Mouse (Mus musculus) embryonic facial prominence, embryonic 13.5 days (tissue): ENCODE data around the gene 1700025G04Rik. TPM values are rescaled to one million over a fixed set of nuclear protein-coding genes. Genes with fewer than 3 reads are reported as not detected.

Experiments used
- ATAC-seq: fragments of 200-750 bp; cut with Nextera tagmentation; 2 replicates; pipeline ENCODE4 v1.8.0; 2017; ENCODE audit warnings: low read depth; ENCODE audit not compliant: insufficient number of reproducible peaks, insufficient read depth, low FRiP score, low TSS enrichment
- H3K27ac ChIP-seq: fragments of 300-500 bp; sonication (generic); 2 replicates; pipeline ENCODE4 v1.5.1; 2015; ENCODE audit warnings: moderate library complexity, mild to moderate bottlenecking, inconsistent platforms
- H3K27me3 ChIP-seq: fragments of 300-500 bp; sonication (generic); 2 replicates; pipeline ENCODE4 v1.6.1; 2015; ENCODE audit warnings: mild to moderate bottlenecking, inconsistent platforms
- H3K36me3 ChIP-seq: fragments of 300-500 bp; sonication (generic); 2 replicates; pipeline ENCODE4 v1.6.1; 2015; ENCODE audit warnings: mild to moderate bottlenecking, inconsistent platforms
- H3K4me1 ChIP-seq: fragments of 300-500 bp; sonication (generic); 2 replicates; pipeline ENCODE4 v1.6.1; 2015; ENCODE audit warnings: inconsistent platforms
- H3K4me2 ChIP-seq: fragments of 300-500 bp; sonication (generic); 2 replicates; pipeline ENCODE4 v1.6.1; 2015; ENCODE audit warnings: moderate library complexity, mild to moderate bottlenecking, inconsistent platforms
- H3K4me3 ChIP-seq: fragments of 300-500 bp; sonication (generic); 2 replicates; pipeline ENCODE4 v1.5.1; 2015; ENCODE audit warnings: mild to moderate bottlenecking, inconsistent platforms
- H3K9ac ChIP-seq: fragments of 300-500 bp; sonication (generic); 2 replicates; pipeline ENCODE4 v1.6.1; 2015; ENCODE audit warnings: mild to moderate bottlenecking, inconsistent platforms
- H3K9me3 ChIP-seq: fragments of 300-500 bp; sonication (generic); 2 replicates; pipeline ENCODE4 v1.6.1; 2016; ENCODE audit warnings: inconsistent platforms
- WGBS: fragments of 180-500 bp; shearing (Covaris S2); methylation state at CpG from one replicate; pipeline ENCODE4 v1.1.7; 2015; ENCODE audit warnings: mixed read lengths; 5-methylcytosine and 5-hydroxymethylcytosine counted together
- polyA plus RNA-seq: library from polyadenylated mRNA; unstranded; fragments of >200 nt; fragmentation: Nextera tagmentation; extraction: Ambion mirVana; gene quantifications from 2 replicates; pipeline ENCODE4 v1.2.1, GENCODE M21; 2015

The 1700025G04Rik gene
- polyA plus RNA-seq, 1 experiment from 2014 or later: 38.9 TPM

DNA sequence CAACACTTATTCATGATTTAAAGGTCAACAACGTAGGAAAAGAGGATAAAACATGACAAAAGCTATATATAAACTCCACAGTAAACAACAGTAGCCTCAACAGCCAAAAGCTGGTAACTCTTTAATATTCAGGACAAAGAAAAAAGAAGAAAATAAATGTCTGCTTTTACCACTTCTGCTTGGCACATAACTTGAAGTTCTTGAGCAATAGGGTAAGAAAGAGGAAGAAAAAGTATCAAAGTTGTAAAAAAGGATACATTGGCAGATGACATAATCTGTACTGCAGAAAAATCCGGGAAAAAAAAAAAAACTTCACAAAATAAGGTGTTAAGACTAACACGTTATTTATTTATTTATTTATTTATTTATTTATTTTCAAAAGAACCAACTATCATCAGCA is 131.5 kb downstream of the 1700025G04Rik start:
- H3K4me3 ChIP-seq: no peak overlapping the region
- H3K36me3 ChIP-seq: peaks cover 11% of the 10 kb centered on the region
- H3K9me3 ChIP-seq: no peaks in the 10 kb centered on the region
- H3K4me1 ChIP-seq: peaks cover 53% of the 10 kb centered on the region
- no peak overlapping the region for H3K9ac ChIP-seq
- no peak for ATAC-seq
- no peaks in the 10 kb centered on the region for H3K27me3 ChIP-seq
- H3K4me2 ChIP-seq: no peak overlapping the region
- no peak overlapping the region for H3K27ac ChIP-seq
- 72% methylated on average over 3 of the region's 3 CpGs for WGBS

DNA sequence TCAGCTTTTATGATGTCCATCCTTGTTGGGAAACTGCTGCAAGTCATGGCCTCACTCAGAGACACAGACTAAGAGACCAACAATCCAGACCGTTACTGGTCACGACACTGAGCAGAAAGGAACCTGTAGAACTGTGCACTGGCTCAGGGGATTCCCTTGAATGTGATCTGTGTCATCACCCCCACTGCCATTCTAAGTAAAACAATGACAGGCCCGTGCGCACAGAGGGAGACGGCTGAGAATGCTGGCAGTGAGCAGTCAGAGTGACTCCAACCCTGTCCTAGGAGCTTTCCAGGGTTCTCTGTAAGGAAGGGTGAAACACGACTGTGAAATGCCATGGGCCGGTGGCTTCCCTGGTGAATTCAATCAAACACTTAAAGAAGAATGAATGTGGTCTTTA is 132.3 kb downstream of the 1700025G04Rik start:
- H3K36me3 ChIP-seq: peaks cover 11% of the 10 kb centered on the region
- no peak overlapping the region for H3K4me3 ChIP-seq
- no peak overlapping the region for H3K9ac ChIP-seq
- H3K27me3 ChIP-seq: no peaks in the 10 kb centered on the region
- no peak for ATAC-seq
- H3K4me1 ChIP-seq: peaks cover 56% of the 10 kb centered on the region
- no peaks in the 10 kb centered on the region for H3K9me3 ChIP-seq
- no peak overlapping the region for H3K27ac ChIP-seq
- WGBS: 42% methylated on average over 7 of the region's 7 CpGs
- H3K4me2 ChIP-seq: no peak overlapping the region

DNA sequence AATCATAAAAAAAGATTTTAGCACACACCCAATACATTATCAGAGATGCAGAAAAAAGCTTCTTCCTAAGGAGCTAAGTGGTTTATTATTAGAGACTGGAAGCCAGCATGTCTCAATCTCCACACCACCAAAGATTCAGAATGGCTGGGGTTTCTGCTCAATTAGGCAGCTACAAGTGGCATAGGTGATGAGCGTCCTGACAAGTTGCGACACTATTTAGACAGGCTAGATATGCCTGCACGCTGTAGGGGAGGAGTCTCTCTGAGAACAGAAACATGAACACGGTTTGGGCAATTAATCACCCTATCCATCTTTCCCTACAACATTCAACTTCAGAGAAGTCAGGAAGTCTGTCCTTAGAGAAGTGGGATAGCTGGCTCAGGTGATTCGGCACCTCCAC is 134.1 kb downstream of the 1700025G04Rik start:
- peaks cover 41% of the 10 kb centered on the region for H3K4me1 ChIP-seq
- no peak for ATAC-seq
- no peak overlapping the region for H3K4me3 ChIP-seq
- H3K36me3 ChIP-seq: peaks cover 9% of the 10 kb centered on the region
- H3K9ac ChIP-seq: no peak overlapping the region
- no peaks in the 10 kb centered on the region for H3K27me3 ChIP-seq
- no peak overlapping the region for H3K27ac ChIP-seq
- H3K9me3 ChIP-seq: no peaks in the 10 kb centered on the region
- no peak overlapping the region for H3K4me2 ChIP-seq
- 79% methylated on average over 5 of the region's 5 CpGs for WGBS

DNA sequence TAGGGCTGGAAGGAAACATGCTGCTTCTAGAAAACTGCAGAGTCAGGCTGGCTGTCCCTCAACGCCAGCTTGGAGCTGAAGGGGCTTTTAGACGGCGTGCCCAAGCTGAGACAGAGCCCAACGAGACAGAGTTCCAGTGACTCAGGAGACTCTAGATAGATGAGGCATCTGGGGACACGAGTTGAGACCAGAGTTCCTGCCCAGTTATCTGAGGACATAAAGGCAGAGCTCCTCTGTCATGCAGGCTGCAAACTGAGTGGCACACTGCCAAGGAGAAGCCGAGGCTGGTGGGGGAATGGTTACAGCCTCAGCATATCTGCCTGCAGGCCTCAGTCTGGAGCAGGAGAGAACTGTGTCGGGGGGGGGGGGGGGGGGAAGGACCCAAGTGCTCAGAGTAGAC is 136.4 kb downstream of the 1700025G04Rik start:
- Histone ChIP-seq H3K4me3 (no peak overlapping the region), H3K9ac (no peak overlapping the region), H3K4me1 (peaks cover 39% of the 10 kb centered on the region), H3K27ac (peak overlapping the region; percentile 29; the same call in 1 of the 2 replicates), H3K9me3 (no peaks in the 10 kb centered on the region), H3K36me3 (no peaks in the 10 kb centered on the region), H3K4me2 (no peak overlapping the region), H3K27me3 (no peaks in the 10 kb centered on the region)
- WGBS: 24% methylated on average over 7 of the region's 7 CpGs
- ATAC-seq: no peak

DNA sequence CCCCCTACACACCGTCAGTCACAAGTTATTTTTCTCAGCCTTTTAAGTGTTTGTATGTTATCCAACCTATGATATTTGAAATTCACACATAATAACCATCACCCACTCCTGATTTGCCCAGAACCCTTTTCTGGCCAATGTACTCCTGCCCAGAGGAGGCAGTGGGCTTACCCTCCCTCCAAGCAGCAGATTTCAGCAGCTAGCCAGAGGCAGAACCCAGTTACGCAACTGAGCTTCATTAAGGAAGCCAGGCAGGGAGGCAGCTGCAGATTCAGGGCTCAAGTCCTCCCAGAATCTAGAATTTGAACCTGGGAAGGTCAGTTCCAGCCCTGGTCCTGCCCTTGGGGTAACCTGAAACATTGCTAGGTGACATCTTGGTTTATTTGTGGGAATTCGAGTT is 141.9 kb downstream of the 1700025G04Rik start:
- Histone ChIP-seq H3K36me3 (no peaks in the 10 kb centered on the region), H3K9me3 (no peaks in the 10 kb centered on the region), H3K4me1 (peaks cover 46% of the 10 kb centered on the region), H3K27ac (no peak overlapping the region), H3K4me3 (no peak overlapping the region), H3K27me3 (no peaks in the 10 kb centered on the region), H3K9ac (no peak overlapping the region), H3K4me2 (0 out of 2 replicates have a peak overlapping the region, but pooled peaks have one; percentile 12)
- WGBS: 45% methylated on average over 3 of the region's 3 CpGs
- ATAC-seq: no peak

DNA sequence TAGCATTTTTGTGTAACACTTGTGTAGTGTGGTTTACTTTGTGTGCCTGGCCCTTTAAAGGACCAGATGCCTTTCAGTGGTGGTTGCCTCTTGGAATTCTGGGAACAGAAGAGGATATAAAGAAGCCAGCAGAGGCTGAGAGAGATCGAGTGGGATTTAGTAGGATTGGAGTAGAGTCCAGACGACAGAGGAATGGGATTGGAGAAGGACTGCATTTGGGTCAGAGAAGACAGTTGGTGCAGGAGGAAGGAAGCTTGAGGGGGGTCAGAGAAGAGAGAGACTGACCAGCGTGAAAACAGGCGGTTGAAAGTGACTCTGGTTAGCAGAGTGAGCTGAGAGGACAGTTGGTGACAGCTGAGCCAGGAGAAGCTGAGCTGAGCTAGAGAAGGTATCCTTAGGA is 142.4 kb downstream of the 1700025G04Rik start:
- no peak overlapping the region for H3K27ac ChIP-seq
- H3K4me3 ChIP-seq: no peak overlapping the region
- H3K4me1 ChIP-seq: peaks cover 41% of the 10 kb centered on the region
- no peak overlapping the region for H3K9ac ChIP-seq
- 32% methylated on average over 4 of the region's 4 CpGs for WGBS
- H3K4me2 ChIP-seq: peak overlapping the region; percentile 12; the same call in 1 of the 2 replicates
- H3K27me3 ChIP-seq: no peaks in the 10 kb centered on the region
- ATAC-seq: no peak
- H3K36me3 ChIP-seq: no peaks in the 10 kb centered on the region
- no peaks in the 10 kb centered on the region for H3K9me3 ChIP-seq

DNA sequence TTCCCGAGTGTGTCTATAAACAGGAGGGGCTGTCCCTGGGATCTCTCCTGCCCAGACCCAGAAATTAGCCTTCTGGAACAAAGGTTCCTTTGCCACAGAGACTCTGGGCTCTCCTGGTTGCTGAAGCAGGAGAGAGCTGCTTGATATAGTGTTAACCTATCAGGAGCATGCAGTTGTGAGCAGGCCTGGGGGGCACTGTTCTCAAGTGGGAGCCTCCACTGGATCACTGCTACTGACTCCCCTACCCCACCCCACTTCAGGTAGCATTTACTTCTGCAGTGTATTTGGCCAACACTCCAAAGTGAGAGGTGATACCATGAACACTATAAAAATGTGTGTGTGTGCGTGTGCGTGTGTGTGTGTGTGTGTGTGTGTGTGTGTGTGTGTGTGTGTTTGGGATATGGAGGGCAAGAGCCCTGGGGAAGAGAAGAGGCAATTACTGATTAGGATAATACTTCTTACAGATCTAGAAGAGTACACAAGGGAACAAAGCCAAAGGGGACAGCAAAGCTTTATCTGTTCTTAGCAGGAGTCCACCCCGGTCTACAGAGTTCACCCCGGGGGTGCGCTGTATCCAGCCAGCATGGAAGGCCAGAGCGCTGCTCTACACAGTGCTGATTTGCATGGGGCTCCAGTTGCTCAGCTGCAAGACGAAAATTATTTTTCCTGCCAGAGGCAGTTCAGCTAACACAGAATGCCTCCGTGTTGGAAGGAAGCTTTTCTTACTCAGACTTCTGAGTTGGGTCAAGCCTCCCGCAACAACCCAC is 145.3 kb downstream of the 1700025G04Rik start:
- H3K27me3 ChIP-seq: no peaks in the 10 kb centered on the region
- H3K9ac ChIP-seq: no peak overlapping the region
- peak; percentile 62; the same call in 1 of the 2 replicates for ATAC-seq
- no peak overlapping the region for H3K27ac ChIP-seq
- peaks cover 46% of the 10 kb centered on the region for H3K4me1 ChIP-seq
- 30% methylated on average over 10 of the region's 10 CpGs for WGBS
- no peaks in the 10 kb centered on the region for H3K36me3 ChIP-seq
- H3K9me3 ChIP-seq: no peaks in the 10 kb centered on the region
- no peak overlapping the region for H3K4me2 ChIP-seq
- H3K4me3 ChIP-seq: no peak overlapping the region

DNA sequence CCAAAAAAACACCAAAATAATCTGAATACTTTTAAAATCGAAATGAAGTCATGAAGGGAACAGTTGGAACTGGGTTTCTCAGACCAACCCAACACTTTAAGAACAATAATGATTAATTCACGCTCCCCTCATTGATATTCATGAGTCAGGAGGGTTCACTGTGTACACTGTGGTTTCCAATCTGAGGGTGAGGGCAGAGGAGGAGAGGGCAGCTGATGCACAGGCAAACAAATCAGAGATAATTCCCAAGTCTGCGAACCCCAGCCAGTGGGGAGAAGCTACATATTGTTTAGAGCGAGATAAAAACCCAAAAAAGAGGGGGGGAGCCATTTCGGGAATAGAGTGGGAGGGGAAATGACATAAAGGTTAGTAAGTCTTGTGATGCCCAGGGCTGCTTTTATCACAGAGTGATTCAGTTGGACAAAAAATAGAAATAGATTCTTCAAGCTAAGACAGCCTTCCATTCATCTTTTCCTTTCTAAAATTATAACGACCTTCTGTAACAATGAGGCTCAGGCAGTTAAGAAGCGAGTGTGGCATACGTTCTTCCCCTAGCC is 146.2 kb downstream of the 1700025G04Rik start:
- WGBS: 64% methylated on average over 8 of the region's 8 CpGs
- Histone ChIP-seq H3K27me3 (no peaks in the 10 kb centered on the region), H3K9me3 (no peaks in the 10 kb centered on the region), H3K9ac (no peak overlapping the region), H3K4me1 (peaks cover 47% of the 10 kb centered on the region), H3K27ac (no peak overlapping the region), H3K36me3 (no peaks in the 10 kb centered on the region), H3K4me3 (no peak overlapping the region), H3K4me2 (no peak overlapping the region)
- ATAC-seq: no peak

DNA sequence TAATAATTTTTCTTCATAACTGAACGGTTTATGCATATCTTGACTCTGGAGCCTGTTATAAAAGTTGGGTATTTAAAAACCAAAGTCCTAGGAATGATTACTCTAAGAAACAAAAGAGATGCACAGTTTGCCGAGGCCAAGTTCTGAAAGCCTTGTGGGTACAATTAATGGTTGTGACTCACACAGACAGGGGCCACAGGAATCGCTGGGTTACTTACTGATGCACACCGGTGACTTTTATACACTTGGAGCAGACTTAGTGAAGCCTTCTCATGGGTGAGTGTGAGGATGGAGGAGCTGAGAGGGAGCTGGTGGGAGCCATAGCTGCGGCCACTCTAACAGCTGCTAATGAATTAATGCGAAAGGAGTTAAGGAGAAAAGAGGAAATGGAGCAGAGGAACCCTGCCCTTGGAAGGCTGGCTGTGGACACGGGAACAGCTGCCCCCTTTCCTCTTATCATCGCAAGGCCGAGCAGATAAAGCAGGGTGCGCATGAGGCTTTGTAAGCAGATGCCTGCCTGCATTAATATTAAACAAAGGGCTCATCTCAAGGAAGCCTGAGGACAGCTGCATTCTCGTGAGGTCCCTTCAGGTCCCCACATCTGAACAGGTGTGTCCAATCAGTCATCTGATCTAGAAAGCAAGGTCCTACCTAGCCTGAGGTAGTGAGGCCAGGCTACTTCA is 146.8 kb downstream of the 1700025G04Rik start:
- Histone ChIP-seq H3K4me3 (no peak overlapping the region), H3K27ac (no peak overlapping the region), H3K27me3 (no peaks in the 10 kb centered on the region), H3K4me2 (no peak overlapping the region), H3K9me3 (no peaks in the 10 kb centered on the region), H3K9ac (no peak overlapping the region), H3K36me3 (no peaks in the 10 kb centered on the region), H3K4me1 (peaks cover 43% of the 10 kb centered on the region)
- 68% methylated on average over 11 of the region's 11 CpGs for WGBS
- no peak for ATAC-seq

DNA sequence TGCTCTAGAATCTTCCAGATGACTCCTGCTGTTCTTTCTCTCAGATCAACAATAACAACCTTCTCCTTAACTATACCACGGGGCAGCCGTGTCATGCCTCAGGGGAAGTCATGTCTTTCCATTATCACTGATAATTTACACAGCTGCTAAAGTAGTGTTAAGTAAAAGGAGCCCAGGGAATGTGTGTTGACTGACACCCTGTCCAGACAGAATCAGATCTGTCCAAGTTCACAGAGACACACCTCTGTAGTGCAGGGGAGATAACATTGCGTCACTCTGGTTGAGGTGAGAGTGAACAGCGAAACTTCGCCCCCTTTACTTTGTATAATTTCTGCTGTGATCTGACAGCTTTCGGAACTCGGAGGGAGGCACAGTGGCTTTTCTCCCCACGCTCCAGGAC is 149.9 kb downstream of the 1700025G04Rik start:
- H3K9ac ChIP-seq: no peak overlapping the region
- no peaks in the 10 kb centered on the region for H3K9me3 ChIP-seq
- no peak overlapping the region for H3K27ac ChIP-seq
- WGBS: 50% methylated on average over 8 of the region's 8 CpGs
- H3K4me3 ChIP-seq: no peak overlapping the region
- H3K27me3 ChIP-seq: no peaks in the 10 kb centered on the region
- no peak for ATAC-seq
- no peak overlapping the region for H3K4me2 ChIP-seq
- H3K36me3 ChIP-seq: no peaks in the 10 kb centered on the region
- peaks cover 25% of the 10 kb centered on the region for H3K4me1 ChIP-seq

DNA sequence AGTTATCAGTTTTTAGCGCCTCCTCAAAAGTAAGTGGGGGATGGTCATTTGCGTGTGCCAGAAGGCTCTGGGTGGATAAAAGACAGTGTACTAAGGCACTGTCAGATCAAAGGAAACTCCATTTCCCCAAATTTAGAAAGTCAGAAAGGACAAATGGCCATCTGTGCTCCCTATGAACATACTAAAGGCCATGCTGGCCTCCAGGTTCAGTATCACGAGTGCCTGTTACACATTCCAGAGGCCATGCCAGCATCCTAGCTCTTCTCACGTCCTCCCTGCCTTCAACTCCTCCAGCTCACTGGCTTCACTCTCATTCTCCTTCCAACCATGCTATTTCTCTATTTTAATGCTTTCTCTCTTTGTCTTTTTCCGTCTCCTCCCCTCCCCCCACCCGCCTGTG is 150.4 kb downstream of the 1700025G04Rik start:
- H3K9ac ChIP-seq: no peak overlapping the region
- WGBS: 56% methylated on average over 6 of the region's 6 CpGs
- no peak for ATAC-seq
- peaks cover 22% of the 10 kb centered on the region for H3K4me1 ChIP-seq
- no peak overlapping the region for H3K4me2 ChIP-seq
- no peaks in the 10 kb centered on the region for H3K9me3 ChIP-seq
- no peak overlapping the region for H3K27ac ChIP-seq
- H3K36me3 ChIP-seq: no peaks in the 10 kb centered on the region
- no peak overlapping the region for H3K4me3 ChIP-seq
- no peaks in the 10 kb centered on the region for H3K27me3 ChIP-seq

DNA sequence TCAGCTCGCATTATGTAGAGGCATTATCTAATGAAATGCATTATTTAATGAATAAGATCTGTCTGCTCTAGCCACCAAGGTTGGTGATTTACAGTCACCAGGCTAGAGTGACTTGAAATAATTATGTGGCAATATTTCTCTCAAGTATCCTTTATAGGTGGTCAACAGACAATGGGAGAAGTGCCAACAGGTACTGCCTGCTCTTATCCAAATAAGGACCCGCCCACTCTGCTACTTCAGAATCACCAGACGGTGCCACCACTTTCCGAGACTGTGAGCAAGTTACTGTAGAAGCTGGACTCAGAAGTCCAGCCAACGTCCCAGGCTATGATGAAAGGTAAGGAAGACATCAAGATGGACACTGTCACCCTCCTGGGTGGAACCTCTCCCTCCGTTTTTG is 156.3 kb downstream of the 1700025G04Rik start:
- no peak overlapping the region for H3K9ac ChIP-seq
- H3K27me3 ChIP-seq: no peaks in the 10 kb centered on the region
- H3K9me3 ChIP-seq: no peaks in the 10 kb centered on the region
- no peak overlapping the region for H3K4me3 ChIP-seq
- no peak overlapping the region for H3K4me2 ChIP-seq
- no peaks in the 10 kb centered on the region for H3K36me3 ChIP-seq
- peaks cover 27% of the 10 kb centered on the region for H3K4me1 ChIP-seq
- ATAC-seq: no peak
- no peak overlapping the region for H3K27ac ChIP-seq
- 83% methylated on average over 6 of the region's 6 CpGs for WGBS
